Mouse (Mus musculus) neural tube, embryonic 13.5 days (tissue): ENCODE data around the gene Tbl3. TPM values are rescaled to one million over a fixed set of nuclear protein-coding genes. Genes with fewer than 3 reads are reported as not detected.

Experiments
- ATAC-seq: fragments of 200-750 bp; cut with Nextera tagmentation; 2 replicates; pipeline ENCODE4 v1.8.0; 2017; ENCODE audit warnings: low read depth, mild to moderate bottlenecking, moderate TSS enrichment, moderate library complexity
- H3K27ac ChIP-seq: fragments of 300-500 bp; sonication (generic); replicated peaks from 2 replicates; pipeline ENCODE4 v1.5.1; 2015; ENCODE audit warnings: moderate library complexity, mild to moderate bottlenecking, inconsistent platforms
- H3K27me3 ChIP-seq: fragments of 300-500 bp; sonication (generic); 2 replicates; pipeline ENCODE4 v1.6.1; 2015; ENCODE audit warnings: mild to moderate bottlenecking, inconsistent platforms
- H3K36me3 ChIP-seq: fragments of 300-500 bp; sonication (generic); 2 replicates; pipeline ENCODE4 v1.6.1; 2015; ENCODE audit warnings: mild to moderate bottlenecking, inconsistent platforms
- H3K4me1 ChIP-seq: fragments of 300-500 bp; sonication (generic); replicated peaks from 2 replicates; pipeline ENCODE4 v1.6.1; 2015; ENCODE audit warnings: inconsistent platforms
- H3K4me2 ChIP-seq: fragments of 300-500 bp; sonication (generic); 2 replicates; pipeline ENCODE4 v1.6.1; 2015; ENCODE audit warnings: inconsistent platforms, mild to moderate bottlenecking, moderate library complexity
- H3K4me3 ChIP-seq: fragments of 300-500 bp; sonication (generic); 2 replicates; pipeline ENCODE4 v1.5.1; 2015; ENCODE audit warnings: mild to moderate bottlenecking, inconsistent platforms
- H3K9ac ChIP-seq: fragments of 300-500 bp; sonication (generic); 2 replicates; pipeline ENCODE4 v1.6.1; 2015; ENCODE audit warnings: moderate library complexity, mild to moderate bottlenecking, inconsistent platforms
- H3K9me3 ChIP-seq: fragments of 300-500 bp; sonication (generic); 2 replicates; pipeline ENCODE4 v1.6.1; 2016; ENCODE audit warnings: inconsistent platforms
- WGBS: fragments of 180-500 bp; shearing (Covaris S2); methylation state at CpG from one replicate; pipeline ENCODE4 v1.1.7; 2015; 5-methylcytosine and 5-hydroxymethylcytosine counted together
- polyA plus RNA-seq: library from polyadenylated mRNA; unstranded; fragments of >200 nt; fragmentation: Nextera tagmentation; extraction: Ambion mirVana; gene quantifications from 2 replicates; pipeline ENCODE4 v1.2.1, GENCODE M21; 2015

The Tbl3 gene
- polyA plus RNA-seq, 1 experiment from 2014 or later, result 64.0 TPM

DNA sequence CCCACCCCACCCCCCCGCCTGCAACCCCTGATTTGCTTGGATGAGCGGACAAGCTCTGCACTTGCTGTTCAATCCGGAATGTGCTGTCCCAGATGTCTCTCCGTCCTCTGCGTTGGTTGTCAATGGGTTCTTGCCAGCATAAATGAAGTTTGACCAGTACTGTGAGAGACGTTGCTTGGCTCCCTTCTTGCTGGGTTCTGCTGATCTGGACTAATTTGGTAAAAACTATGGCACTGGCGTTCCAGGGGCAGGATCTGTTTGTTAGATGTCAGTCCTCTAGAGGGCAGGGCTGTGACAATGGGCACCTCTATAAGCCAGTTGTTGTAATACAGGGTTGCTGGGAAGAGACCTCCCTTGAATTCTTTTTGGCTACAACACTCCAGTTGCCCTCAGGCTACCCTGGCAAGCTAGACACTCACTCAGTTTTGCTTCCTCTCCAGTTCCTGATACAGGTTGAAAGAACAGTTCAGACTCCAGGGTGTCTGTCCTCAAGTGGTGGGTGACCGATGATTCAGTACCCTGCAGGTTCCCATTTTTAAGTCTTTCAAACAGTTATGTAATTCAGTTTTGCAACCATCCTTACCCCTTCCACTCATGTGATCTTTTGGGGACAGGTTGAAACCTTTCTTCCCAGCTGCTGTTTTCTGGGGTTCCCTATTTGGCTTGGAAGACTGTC lies 29.8 kb upstream of the Tbl3 start:
- Histone ChIP-seq H3K4me1 (peaks cover 22% of the 10 kb centered on the region), H3K4me3 (peak overlapping the region; percentile 55), H3K9ac (peak overlapping the region; percentile 74), H3K36me3 (peaks cover 12% of the 10 kb centered on the region), H3K4me2 (peak overlapping the region; percentile 83), H3K9me3 (no peaks in the 10 kb centered on the region), H3K27ac (no peak overlapping the region), H3K27me3 (no peaks in the 10 kb centered on the region; the same call in none of the 2 replicates)
- 30% methylated on average over 8 of the region's 8 CpGs for WGBS
- ATAC-seq, result 0 out of 2 replicates have a peak, but pooled peaks have one; percentile 1

DNA sequence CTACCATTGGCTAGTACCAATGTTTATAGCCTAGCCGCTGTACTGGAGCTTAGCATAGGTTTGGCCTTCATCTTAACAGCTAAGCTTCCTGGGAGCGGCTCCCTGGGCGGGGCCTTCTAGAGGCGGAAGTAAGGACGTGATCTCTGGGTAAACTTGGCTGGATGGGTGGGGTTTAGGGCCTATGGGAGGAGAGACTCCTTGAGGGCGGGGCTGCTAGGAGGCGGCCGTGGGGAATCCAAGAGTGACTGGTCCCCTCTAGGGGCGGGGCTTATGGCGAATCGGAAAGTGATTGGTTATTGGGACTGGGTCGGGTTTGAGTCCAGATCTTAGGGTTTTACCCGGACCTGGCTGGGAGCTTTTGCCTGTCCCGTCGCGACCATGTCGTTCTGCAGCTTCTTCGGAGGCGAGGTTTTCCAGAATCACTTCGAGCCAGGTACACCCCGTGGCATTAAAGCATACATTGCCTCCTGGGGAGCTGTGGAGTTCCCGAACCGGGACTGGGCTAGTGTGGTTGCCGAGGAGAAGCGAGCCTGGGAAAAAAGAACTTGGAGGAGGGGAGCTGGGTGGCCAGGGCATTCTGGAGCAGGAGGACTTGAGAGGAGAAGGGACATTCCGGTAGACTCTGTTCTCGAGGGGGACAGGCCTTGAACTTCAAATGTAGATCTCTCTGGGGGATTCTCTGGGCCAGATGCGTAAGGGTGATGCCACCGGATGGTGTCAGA lies 29.0 kb upstream of the Tbl3 start, which contains the start of gene Msrb1:
TSS of gene Msrb1 (plus strand) at position 313 of the 722 bp plus-strand sequence.
- Histone ChIP-seq H3K27ac (peak within 1 kb of the TSS; percentile 47), H3K9ac (peak within 1 kb of the TSS; percentile 74), H3K36me3 (peaks cover 7% of the 10 kb centered on the region), H3K4me1 (peaks cover 22% of the 10 kb centered on the region), H3K9me3 (no peaks in the 10 kb centered on the region), H3K4me3 (peak within 1 kb of the TSS; percentile 55), H3K27me3 (no peaks in the 10 kb centered on the region; the same call in none of the 2 replicates), H3K4me2 (peak within 1 kb of the TSS; percentile 83)
- 2% methylated on average over 29 of the region's 29 CpGs for WGBS
- ATAC-seq, result peak; percentile 96

DNA sequence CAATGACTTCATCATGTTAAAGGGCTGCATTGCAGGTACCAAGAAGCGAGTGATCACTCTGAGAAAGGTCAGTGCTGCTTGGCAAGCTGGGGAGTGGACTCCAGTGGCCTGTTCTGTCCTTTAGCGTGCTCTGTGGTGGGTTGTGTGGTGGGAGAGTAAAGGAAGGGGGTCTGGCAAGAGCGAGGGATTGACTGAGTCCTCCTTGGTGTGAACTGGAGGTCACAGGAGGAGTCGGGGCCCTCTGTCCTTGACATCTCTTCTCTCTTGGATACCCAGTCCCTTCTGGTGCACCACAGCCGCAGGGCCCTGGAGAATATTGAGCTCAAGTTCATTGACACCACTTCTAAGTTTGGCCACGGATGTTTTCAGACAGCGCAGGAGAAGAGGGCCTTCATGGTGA lies 28.0 kb upstream of the Tbl3 start:
- Histone ChIP-seq H3K9me3 (no peaks in the 10 kb centered on the region), H3K4me2 (peak overlapping the region; percentile 83), H3K27ac (no peak overlapping the region), H3K27me3 (no peaks in the 10 kb centered on the region; the same call in none of the 2 replicates), H3K4me1 (peaks cover 22% of the 10 kb centered on the region), H3K9ac (no peak overlapping the region), H3K36me3 (peaks cover 2% of the 10 kb centered on the region; the same call in 1 of the 2 replicates), H3K4me3 (0 out of 2 replicates have a peak overlapping the region, but pooled peaks have one; percentile 55)
- no peak for ATAC-seq
- WGBS, result 83% methylated on average over 7 of the region's 7 CpGs

DNA sequence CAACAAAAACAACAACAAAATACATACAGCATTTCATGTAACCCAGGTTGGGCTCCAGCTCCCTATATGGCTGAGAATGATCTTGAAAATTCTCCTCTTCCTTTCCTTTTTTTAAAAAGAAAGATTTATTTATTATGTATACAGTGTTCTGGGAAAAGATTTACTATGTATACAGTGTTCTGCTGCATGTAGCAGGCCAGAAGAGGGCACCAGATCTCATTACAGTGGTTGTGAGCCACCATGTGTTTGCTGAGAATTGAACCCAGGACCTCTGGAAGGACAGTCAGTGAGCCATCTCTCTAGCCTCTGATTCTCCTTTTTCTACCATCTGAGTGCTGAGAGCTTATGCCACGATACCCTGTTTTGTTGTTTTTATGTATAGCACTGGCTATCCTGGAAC lies 27.1 kb upstream of the Tbl3 start:
- H3K9me3 ChIP-seq, result no peaks in the 10 kb centered on the region
- 84% methylated on average over 1 of the region's 1 CpGs for WGBS
- peaks cover 22% of the 10 kb centered on the region for H3K4me1 ChIP-seq
- no peak overlapping the region for H3K9ac ChIP-seq
- no peak overlapping the region for H3K4me2 ChIP-seq
- no peak overlapping the region for H3K27ac ChIP-seq
- no peaks in the 10 kb centered on the region for H3K36me3 ChIP-seq
- no peak overlapping the region for H3K4me3 ChIP-seq
- no peaks in the 10 kb centered on the region; the same call in none of the 2 replicates for H3K27me3 ChIP-seq
- no peak for ATAC-seq

DNA sequence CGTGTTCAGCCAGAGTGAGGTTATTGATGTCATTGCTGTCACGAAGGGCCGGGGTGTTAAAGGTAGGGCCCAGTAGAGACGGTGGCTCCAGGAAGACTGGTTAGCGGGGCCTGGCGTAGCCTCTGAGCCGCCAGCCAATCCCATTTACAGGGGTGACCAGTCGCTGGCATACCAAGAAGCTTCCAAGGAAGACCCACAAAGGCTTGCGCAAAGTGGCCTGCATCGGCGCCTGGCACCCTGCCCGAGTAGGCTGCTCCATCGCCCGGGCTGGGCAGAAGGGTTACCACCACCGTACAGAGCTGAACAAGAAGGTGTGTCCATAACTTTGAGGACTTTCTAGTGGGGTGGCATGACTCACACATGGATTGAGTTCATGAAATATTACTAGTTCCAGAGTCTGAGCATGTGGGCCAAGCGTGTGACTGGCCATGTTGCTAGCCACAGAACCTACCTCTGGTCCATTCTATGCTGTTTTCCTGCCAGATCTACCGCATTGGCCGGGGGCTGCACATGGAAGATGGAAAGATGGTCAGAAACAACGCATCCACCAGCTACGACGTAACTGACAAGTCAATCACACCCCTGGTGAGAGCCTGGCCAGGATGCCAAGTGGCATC lies 26.1 kb upstream of the Tbl3 start:
- WGBS, result 90% methylated on average over 21 of the region's 21 CpGs
- ATAC-seq, result no peak

DNA sequence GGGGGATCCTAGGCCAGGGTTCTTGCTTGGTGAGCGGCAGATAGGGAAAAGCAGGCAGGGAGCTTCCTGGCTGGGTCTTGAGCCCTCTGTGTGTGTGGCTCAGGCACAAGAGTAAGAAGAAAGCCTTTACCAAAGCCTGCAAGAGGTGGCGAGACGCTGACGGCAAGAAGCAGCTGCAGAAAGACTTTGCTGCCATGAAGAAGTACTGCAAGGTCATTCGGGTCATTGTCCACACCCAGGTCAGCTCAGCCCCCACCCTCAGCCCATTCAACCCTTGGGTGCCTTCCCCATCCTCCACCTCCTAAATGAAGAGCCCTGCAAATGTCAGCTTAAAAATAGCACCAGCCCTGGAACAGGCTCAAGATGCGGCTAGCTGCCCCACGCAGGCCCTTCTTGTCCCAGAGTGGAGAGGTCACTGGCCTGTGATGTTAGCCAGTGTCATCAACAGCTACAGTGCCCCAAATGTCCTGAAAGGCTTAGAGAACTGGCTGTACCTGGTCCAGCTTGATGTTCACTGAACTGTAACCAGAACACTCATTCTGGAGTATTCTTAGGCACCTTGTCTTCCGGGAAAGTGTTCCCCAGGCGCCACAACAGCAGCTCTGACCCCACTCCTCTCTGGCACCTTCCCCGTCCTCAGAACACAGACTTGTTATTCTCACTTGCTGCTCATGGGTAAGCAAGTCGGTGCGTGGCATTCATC lies 24.9 kb upstream of the Tbl3 start:
- no peaks in the 10 kb centered on the region for H3K9me3 ChIP-seq
- no peak for ATAC-seq
- H3K27ac ChIP-seq, result no peak overlapping the region
- WGBS, result 83% methylated on average over 12 of the region's 12 CpGs
- peaks cover 17% of the 10 kb centered on the region for H3K4me1 ChIP-seq
- H3K9ac ChIP-seq, result no peak overlapping the region
- H3K4me2 ChIP-seq, result no peak overlapping the region
- H3K4me3 ChIP-seq, result no peak overlapping the region
- no peaks in the 10 kb centered on the region for H3K36me3 ChIP-seq
- peaks cover 10% of the 10 kb centered on the region for H3K27me3 ChIP-seq

More for the DNA sequence above, 26.1 kb upstream of the Tbl3 start:
- Histone ChIP-seq H3K9ac (no peak overlapping the region; the same call in 1 of the 2 replicates), H3K36me3 (no peaks in the 10 kb centered on the region), H3K27me3 (no peaks in the 10 kb centered on the region; the same call in none of the 2 replicates), H3K4me1 (peaks cover 22% of the 10 kb centered on the region), H3K4me3 (no peak overlapping the region), H3K4me2 (no peak overlapping the region), H3K27ac (no peak overlapping the region), H3K9me3 (no peaks in the 10 kb centered on the region)

DNA sequence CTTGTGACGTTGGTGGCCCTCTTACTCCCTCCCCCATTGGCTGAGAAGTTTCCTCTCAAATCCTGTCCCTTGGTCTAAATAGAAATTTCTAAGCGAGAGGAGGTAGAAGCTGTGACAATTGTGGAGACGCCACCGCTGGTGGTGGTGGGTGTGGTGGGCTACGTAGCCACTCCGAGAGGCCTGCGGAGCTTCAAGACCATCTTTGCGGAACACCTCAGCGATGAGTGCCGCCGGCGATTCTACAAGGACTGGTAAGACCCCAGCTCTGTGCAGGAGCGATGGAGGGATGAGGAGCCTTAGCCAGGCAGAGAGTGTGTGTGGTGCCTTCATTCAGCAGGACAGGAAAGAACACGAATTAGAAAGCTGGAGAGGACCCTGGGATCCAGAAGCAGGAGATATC lies 23.3 kb upstream of the Tbl3 start:
- Histone ChIP-seq H3K36me3 (no peaks in the 10 kb centered on the region), H3K4me1 (peaks cover 4% of the 10 kb centered on the region), H3K9ac (no peak overlapping the region), H3K4me3 (no peak overlapping the region), H3K9me3 (no peaks in the 10 kb centered on the region), H3K4me2 (no peak overlapping the region), H3K27ac (no peak overlapping the region), H3K27me3 (peaks cover 10% of the 10 kb centered on the region)
- ATAC-seq, result no peak
- WGBS, result 82% methylated on average over 14 of the region's 14 CpGs

DNA sequence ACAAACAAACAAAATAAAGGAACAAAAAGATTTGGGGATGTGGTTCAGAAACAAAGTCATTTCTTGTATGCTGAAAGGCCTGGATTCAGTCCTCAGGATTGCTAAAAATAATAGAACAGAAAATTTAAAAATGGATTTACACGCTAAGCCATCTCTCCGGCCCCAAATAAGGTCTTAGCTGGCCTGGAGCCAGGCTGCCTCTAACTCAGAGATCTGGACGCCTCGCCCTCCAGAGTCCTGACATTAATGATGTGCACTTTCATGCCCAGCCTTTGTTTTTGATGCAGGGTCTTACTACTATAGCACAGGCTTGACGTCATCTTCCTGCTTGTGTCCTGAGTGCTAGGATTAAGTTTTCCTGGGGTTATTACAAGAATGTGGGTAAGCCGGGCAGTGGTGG lies 21.6 kb upstream of the Tbl3 start:
- no peak for ATAC-seq
- no peak overlapping the region for H3K4me2 ChIP-seq
- no peak overlapping the region for H3K9ac ChIP-seq
- H3K4me1 ChIP-seq, result no peaks in the 10 kb centered on the region
- no peaks in the 10 kb centered on the region for H3K36me3 ChIP-seq
- no peak overlapping the region for H3K4me3 ChIP-seq
- no peaks in the 10 kb centered on the region for H3K9me3 ChIP-seq
- no peak overlapping the region for H3K27ac ChIP-seq
- H3K27me3 ChIP-seq, result peaks cover 10% of the 10 kb centered on the region
- WGBS, result 79% methylated on average over 6 of the region's 6 CpGs

DNA sequence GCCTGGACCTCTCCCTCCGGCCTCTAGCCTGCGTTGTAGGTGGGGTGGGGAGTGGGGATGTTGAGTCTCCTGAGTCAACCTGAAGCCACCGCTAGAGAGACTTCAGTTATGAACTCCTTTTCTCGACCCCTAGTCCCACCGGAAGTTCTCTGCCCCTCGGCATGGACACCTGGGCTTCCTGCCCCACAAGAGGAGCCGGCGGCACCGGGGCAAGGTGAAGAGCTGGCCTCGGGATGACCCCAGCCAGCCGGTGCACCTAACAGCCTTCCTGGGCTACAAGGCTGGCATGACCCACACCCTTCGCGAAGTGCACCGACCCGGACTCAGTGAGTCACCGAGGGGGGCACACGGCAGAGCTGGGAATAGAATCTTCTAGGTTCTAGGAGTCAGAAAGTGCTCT lies 20.7 kb upstream of the Tbl3 start:
- Histone ChIP-seq H3K27ac (no peak overlapping the region), H3K9ac (no peak overlapping the region), H3K4me1 (peaks cover 6% of the 10 kb centered on the region), H3K9me3 (no peaks in the 10 kb centered on the region), H3K27me3 (peaks cover 10% of the 10 kb centered on the region; the same call in 1 of the 2 replicates), H3K36me3 (no peaks in the 10 kb centered on the region), H3K4me2 (no peak overlapping the region), H3K4me3 (no peak overlapping the region)
- WGBS, result 77% methylated on average over 17 of the region's 17 CpGs
- ATAC-seq, result no peak

DNA sequence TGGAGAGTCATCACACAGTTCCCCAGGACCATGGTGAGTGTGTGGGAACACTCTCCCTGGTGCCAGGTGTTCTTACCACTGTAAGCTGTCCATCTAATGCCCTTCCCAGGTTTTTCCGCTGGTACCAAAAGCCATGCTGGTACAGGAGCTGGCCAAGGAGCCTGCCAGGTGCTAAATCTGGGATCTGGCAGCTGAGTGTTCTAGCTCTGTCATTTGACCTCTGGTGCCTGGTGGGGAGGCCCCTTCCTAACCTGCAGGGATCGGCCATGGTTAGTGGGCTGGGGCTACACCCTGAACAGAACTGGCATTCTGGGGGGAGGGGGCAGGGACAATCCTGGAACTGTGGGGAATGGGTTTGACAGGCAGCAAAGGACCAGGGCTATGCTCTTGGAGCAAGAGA lies 20.2 kb upstream of the Tbl3 start, which contains the start of gene Rpl3l:
TSS of gene Rpl3l (plus strand) at position 203 of the 400 bp plus-strand sequence.
- H3K9me3 ChIP-seq, result no peaks in the 10 kb centered on the region
- no peak within 1 kb of the TSS for H3K9ac ChIP-seq
- H3K27me3 ChIP-seq, result peaks cover 10% of the 10 kb centered on the region; the same call in 1 of the 2 replicates
- 80% methylated on average over 2 of the region's 2 CpGs for WGBS
- ATAC-seq, result no peak
- peaks cover 12% of the 10 kb centered on the region for H3K4me1 ChIP-seq
- H3K4me3 ChIP-seq, result no peak within 1 kb of the TSS
- H3K27ac ChIP-seq, result no peak within 1 kb of the TSS
- peaks cover 1% of the 10 kb centered on the region for H3K36me3 ChIP-seq
- H3K4me2 ChIP-seq, result no peak within 1 kb of the TSS

DNA sequence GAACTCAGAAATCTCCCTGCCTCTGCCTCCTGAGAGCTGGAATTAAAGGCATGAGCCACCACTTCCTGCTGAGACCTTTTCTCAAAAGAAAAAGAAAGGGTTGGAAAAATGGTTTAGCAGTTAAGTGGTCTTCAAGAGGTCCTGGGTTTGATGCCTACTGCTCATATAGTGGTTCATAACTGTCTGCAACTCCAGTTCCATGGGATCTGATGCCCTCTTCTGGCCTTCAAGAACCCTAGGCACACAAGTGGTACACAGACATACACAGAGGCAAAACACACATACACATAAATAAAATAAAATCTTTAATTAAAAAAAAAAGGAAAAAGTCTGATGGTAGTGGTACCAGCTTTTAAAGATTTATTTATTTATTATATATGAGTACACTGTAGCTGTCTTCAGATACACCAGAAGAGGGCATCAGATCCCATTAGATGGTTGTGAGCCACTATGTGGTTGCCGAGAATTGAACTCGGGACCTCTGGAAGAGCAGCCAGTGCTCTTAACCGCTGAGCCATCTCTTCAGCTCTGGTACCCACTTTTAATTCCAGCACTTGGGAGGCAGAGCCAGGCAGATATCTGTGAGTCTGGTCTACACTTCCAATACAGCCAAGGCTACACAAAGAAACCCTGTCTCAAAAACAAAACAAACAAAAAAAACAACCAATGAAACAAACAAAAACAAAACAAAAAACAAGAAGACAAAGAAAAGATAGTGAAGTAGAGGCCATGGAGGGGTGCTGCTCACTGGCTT lies 18.4 kb upstream of the Tbl3 start:
- Histone ChIP-seq H3K4me2 (no peak overlapping the region), H3K27me3 (0 out of 2 replicates have a peak, but pooled peaks cover 10% of the 10 kb centered on the region), H3K4me1 (peaks cover 28% of the 10 kb centered on the region), H3K4me3 (no peak overlapping the region), H3K9me3 (no peaks in the 10 kb centered on the region), H3K36me3 (peaks cover 18% of the 10 kb centered on the region), H3K27ac (no peak overlapping the region), H3K9ac (no peak overlapping the region)
- 79% methylated on average over 3 of the region's 3 CpGs for WGBS
- no peak for ATAC-seq
